Mouse (Mus musculus): ENCODE measurements around the gene Gm49368. TPM values are rescaled to one million over a fixed set of nuclear protein-coding genes. Genes with fewer than 3 reads are reported as not detected.
"Not testable (repeated sequence)": the region's sequence is repeated elsewhere in the genome, so short reads cannot be mapped to it uniquely, and the experiment has no call there.

Gene Gm49368
- total RNA-seq (2014; rRNA removed): not detected in 2 replicates
- not detected in 2 replicates for polyA plus RNA-seq (2015; fragmentation: Nextera tagmentation; extraction: Ambion mirVana)

- H3K4me3 ChIP-seq (ENCODE audit: low read depth, low read length): no peak within 1 kb of the TSS
- H3K36me3 ChIP-seq (ENCODE audit: insufficient read depth, low read length): no peaks in the 10 kb centered on the region
- H3K27me3 ChIP-seq (ENCODE audit: insufficient read depth, low read length): no peaks in the 10 kb centered on the region
- TF ChIP-seq CTCF (IDR thresholded peaks at IDR 0.05): no peak
- no peak within 1 kb of the TSS for H3K27ac ChIP-seq (ENCODE audit: low read depth, low read length)
- no peak within 1 kb of the TSS for H3K9ac ChIP-seq (replicated peaks; ENCODE audit: low read length, poor library complexity, severe bottlenecking)
- H3K4me2 ChIP-seq (ENCODE audit: low read depth, low read length, poor library complexity, severe bottlenecking): no peak within 1 kb of the TSS
- WGBS: 92% methylated on average over 7 of the region's 7 CpGs
- H3K9me3 ChIP-seq (ENCODE audit: low read length): no peaks in the 10 kb centered on the region
- ATAC-seq (ENCODE audit: low FRiP score) (no peak), DNase-seq (ENCODE audit: low spot score) (no peak)
- H3K4me1 ChIP-seq (ENCODE audit: insufficient read depth, low read length): no peaks in the 10 kb centered on the region
Observed at GRCm38 (mm10) chr7:128062456-128062855, at the start of gene Gm49368, which contains the start of gene Itgam. Gene Gm49368, plus strand, starts transcription at chr7:128062683. Gene Itgam, plus strand, starts transcription at chr7:128062640.

GRCm38 (mm10) chr7:128013116-128013515 is 49.4 kb upstream of the Gm49368 start:
- no peak overlapping the region for H3K4me2 ChIP-seq (ENCODE audit: low read depth, low read length, poor library complexity, severe bottlenecking)
- H3K4me1 ChIP-seq (ENCODE audit: insufficient read depth, low read length): no peaks in the 10 kb centered on the region
- DNase-seq (ENCODE audit: low spot score) (no peak), ATAC-seq (ENCODE audit: low FRiP score) (no peak)
- H3K4me3 ChIP-seq (ENCODE audit: low read depth, low read length): no peak overlapping the region
- no peak overlapping the region for H3K9ac ChIP-seq (replicated peaks; ENCODE audit: low read length, poor library complexity, severe bottlenecking)
- no peaks in the 10 kb centered on the region for H3K36me3 ChIP-seq (ENCODE audit: insufficient read depth, low read length)
- no peaks in the 10 kb centered on the region for H3K27me3 ChIP-seq (ENCODE audit: insufficient read depth, low read length)
- WGBS: 89% methylated on average over 13 of the region's 13 CpGs
- TF ChIP-seq CTCF (IDR thresholded peaks at IDR 0.05): no peak
- no peak overlapping the region for H3K27ac ChIP-seq (ENCODE audit: low read depth, low read length)
- no peaks in the 10 kb centered on the region for H3K9me3 ChIP-seq (ENCODE audit: low read length)

GRCm38 (mm10) chr7:128016134-128016533 is 46.3 kb upstream of the Gm49368 start:
- not testable (repeated sequence) for H3K9me3 ChIP-seq (ENCODE audit: low read length); H3K27ac ChIP-seq (ENCODE audit: low read depth, low read length); DNase-seq (ENCODE audit: low spot score); H3K4me1 ChIP-seq (ENCODE audit: insufficient read depth, low read length); H3K4me3 ChIP-seq (ENCODE audit: low read depth, low read length); H3K9ac ChIP-seq (replicated peaks; ENCODE audit: low read length, poor library complexity, severe bottlenecking); H3K4me2 ChIP-seq (ENCODE audit: low read depth, low read length, poor library complexity, severe bottlenecking); H3K36me3 ChIP-seq (ENCODE audit: insufficient read depth, low read length); H3K27me3 ChIP-seq (ENCODE audit: insufficient read depth, low read length); ATAC-seq (ENCODE audit: low FRiP score)
- 87% methylated on average over 5 of the region's 5 CpGs for WGBS

- Histone ChIP-seq H3K27ac (ENCODE audit: low read depth, low read length) (no peak overlapping the region), H3K9ac (replicated peaks; ENCODE audit: low read length, poor library complexity, severe bottlenecking) (no peak overlapping the region), H3K4me1 (ENCODE audit: insufficient read depth, low read length) (no peaks in the 10 kb centered on the region), H3K9me3 (ENCODE audit: low read length) (no peaks in the 10 kb centered on the region), H3K4me2 (ENCODE audit: low read depth, low read length, poor library complexity, severe bottlenecking) (no peak overlapping the region), H3K27me3 (ENCODE audit: insufficient read depth, low read length) (no peaks in the 10 kb centered on the region), H3K4me3 (ENCODE audit: low read depth, low read length) (no peak overlapping the region), H3K36me3 (ENCODE audit: insufficient read depth, low read length) (no peaks in the 10 kb centered on the region)
- 87% methylated on average over 6 of the region's 6 CpGs for WGBS
- TF ChIP-seq CTCF (IDR thresholded peaks at IDR 0.05): no peak
- DNase-seq (ENCODE audit: low spot score): no peak
- no peak for ATAC-seq (ENCODE audit: low FRiP score)
Observed at GRCm38 (mm10) chr7:128016650-128017049, 45.8 kb upstream of the Gm49368 start.

- DNase-seq (ENCODE audit: low spot score) (no peak), ATAC-seq (ENCODE audit: low FRiP score) (no peak)
- H3K4me1 ChIP-seq (ENCODE audit: insufficient read depth, low read length): no peaks in the 10 kb centered on the region
- H3K36me3 ChIP-seq (ENCODE audit: insufficient read depth, low read length): no peaks in the 10 kb centered on the region
- H3K9ac ChIP-seq (replicated peaks; ENCODE audit: low read length, poor library complexity, severe bottlenecking): no peak overlapping the region
- no peak overlapping the region for H3K27ac ChIP-seq (ENCODE audit: low read depth, low read length)
- H3K9me3 ChIP-seq (ENCODE audit: low read length): no peaks in the 10 kb centered on the region
- 92% methylated on average over 3 of the region's 3 CpGs for WGBS
- TF ChIP-seq CTCF (IDR thresholded peaks at IDR 0.05): no peak
- H3K4me3 ChIP-seq (ENCODE audit: low read depth, low read length): no peak overlapping the region
- H3K27me3 ChIP-seq (ENCODE audit: insufficient read depth, low read length): no peaks in the 10 kb centered on the region
- H3K4me2 ChIP-seq (ENCODE audit: low read depth, low read length, poor library complexity, severe bottlenecking): no peak overlapping the region
Observed at GRCm38 (mm10) chr7:128018275-128018674, 44.2 kb upstream of the Gm49368 start.

- Histone ChIP-seq H3K4me2 (ENCODE audit: low read depth, low read length, poor library complexity, severe bottlenecking) (no peak overlapping the region), H3K36me3 (ENCODE audit: insufficient read depth, low read length) (no peaks in the 10 kb centered on the region), H3K27ac (ENCODE audit: low read depth, low read length) (no peak overlapping the region), H3K9me3 (ENCODE audit: low read length) (no peaks in the 10 kb centered on the region), H3K4me1 (ENCODE audit: insufficient read depth, low read length) (no peaks in the 10 kb centered on the region), H3K27me3 (ENCODE audit: insufficient read depth, low read length) (no peaks in the 10 kb centered on the region), H3K4me3 (ENCODE audit: low read depth, low read length) (no peak overlapping the region), H3K9ac (replicated peaks; ENCODE audit: low read length, poor library complexity, severe bottlenecking) (no peak overlapping the region)
- WGBS: 74% methylated on average over 2 of the region's 2 CpGs
- ATAC-seq (ENCODE audit: low FRiP score) (no peak), DNase-seq (ENCODE audit: low spot score) (no peak)
- no peak for TF ChIP-seq CTCF (IDR thresholded peaks at IDR 0.05)
Observed at GRCm38 (mm10) chr7:128019187-128019586, 43.3 kb upstream of the Gm49368 start.

All from midbrain, postnatal 0 days (tissue).